Mouse (Mus musculus) heart, adult 2 months (tissue): ENCODE data around the gene Zranb2.

Source experiments
- CTCF ChIP-seq: fragments of 200-600 bp; IDR thresholded peaks from 2 replicates; pipeline ENCODE4 v1.8.1; 2022; ENCODE audit warnings: antibody characterized with exemption, mild to moderate bottlenecking, moderate library complexity
- EP300 ChIP-seq: fragments of 200-500 bp; IDR thresholded peaks from 2 replicates; pipeline ENCODE4 v1.6.1; 2011; ENCODE audit warnings: low read depth, low read length, control low read depth; ENCODE audit not compliant: insufficient read depth

DNA sequence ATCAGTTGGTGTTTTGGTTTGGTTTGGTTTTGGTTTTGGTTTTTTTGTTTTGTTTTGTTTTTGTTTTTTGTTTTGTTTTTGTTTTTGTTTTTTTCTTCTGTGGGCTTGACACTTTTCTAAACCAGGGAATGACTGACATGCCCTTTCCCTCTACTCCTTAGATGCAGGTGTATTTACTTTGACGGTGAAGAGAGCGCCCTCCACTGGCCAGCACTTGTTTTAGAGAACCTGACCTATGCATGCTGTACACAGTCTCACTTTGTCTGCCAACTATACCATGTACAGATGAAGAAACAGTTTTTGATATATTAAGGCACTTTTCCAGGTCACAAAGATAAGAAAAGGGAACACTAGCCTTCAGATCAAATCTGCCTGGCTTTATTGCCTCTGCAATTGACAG is 47.8 kb downstream of the Zranb2 start:
- TF ChIP-seq CTCF (no peak), EP300 (no peak)
